Mouse (Mus musculus): Measurements from ENCODE around the gene Meis2. TPM values are rescaled to one million over a fixed set of nuclear protein-coding genes. Genes with fewer than 3 reads are reported as not detected.

Gene Meis2
- polyA plus RNA-seq (2021; fragmentation: Nextera tagmentation): 55.6 and 61.5 TPM in 2 replicates
- long read RNA-seq, experiment 1, transcript Meis2-204 (13 exons, 3,229 nt): major isoform, 186 of 584 reads
- long read RNA-seq, experiment 1, transcript Meis2-202 (13 exons, 2,844 nt): minor isoform, 150 of 584 reads
- long read RNA-seq, experiment 1, transcript Meis2-206 (13 exons, 3,697 nt): minor isoform, 9 of 584 reads
- long read RNA-seq, experiment 1, transcript Meis2-205 (13 exons, 3,718 nt): minor isoform, 9 of 584 reads
- long read RNA-seq, experiment 1, partial matches to known transcripts: 106 of 584 reads
- long read RNA-seq, experiment 1, other reads (novel, unspliced or antisense): 120 of 584 reads
- long read RNA-seq, experiment 2, transcript Meis2-202 (13 exons, 2,844 nt): minor isoform, 14 of 83 reads
- long read RNA-seq, experiment 2, transcript Meis2-204 (13 exons, 3,229 nt): major isoform, 17 of 83 reads
- long read RNA-seq, experiment 2, partial matches to known transcripts: 22 of 83 reads
- long read RNA-seq, experiment 2, other reads (novel, unspliced or antisense): 27 of 83 reads

GRCm38 (mm10) chr2:116065570-116066005 is at the start of gene Meis2:
Meis2 (minus strand) TSS chr2:116065839.

All from left cerebral cortex, adult 6 months (tissue).